Mouse (Mus musculus) megakaryocyte, embryonic 14.5 days (primary cell): ENCODE results near the gene Fam13c. TPM values are rescaled to one million over a fixed set of nuclear protein-coding genes. Genes with fewer than 3 reads are reported as not detected.
A peak's percentile ranks its signal among the peaks of the same experiment; 100 is the strongest.

Experiments used
- H3K27me3 ChIP-seq: replicated peaks from 2 replicates; pipeline ENCODE3; 2012; ENCODE audit warnings: inconsistent platforms
- H3K36me3 ChIP-seq: replicated peaks from 2 replicates; pipeline ENCODE3; 2012; ENCODE audit warnings: low read length, inconsistent platforms, mixed read lengths
- H3K4me1 ChIP-seq: 2 replicates; pipeline ENCODE4 v1.6.1; 2012; ENCODE audit warnings: inconsistent platforms
- H3K4me3 ChIP-seq: replicated peaks from 2 replicates; pipeline ENCODE3; 2012; ENCODE audit warnings: moderate library complexity, mild to moderate bottlenecking, inconsistent platforms
- H3K9me3 ChIP-seq: 2 replicates; pipeline ENCODE4 v1.6.1; 2012; ENCODE audit warnings: inconsistent platforms
- FLI1 ChIP-seq: IDR thresholded peaks from 2 replicates; pipeline ENCODE4 v1.6.1; 2012; ENCODE audit warnings: low read length, inconsistent platforms, mixed read lengths
- GATA1 ChIP-seq: IDR thresholded peaks from 3 replicates; pipeline ENCODE4 v1.6.1; 2012; ENCODE audit warnings: mixed read lengths, low read length, inconsistent platforms, borderline replicate concordance
- polyA plus RNA-seq: library from polyadenylated mRNA; stranded (reverse); fragments of >175 nt; gene quantifications from 2 replicates; pipeline ENCODE4 v1.2.3, GENCODE M21; 2012; ENCODE audit warnings: low replicate concordance; ENCODE audit not compliant: insufficient read depth

Fam13c gene
- polyA plus RNA-seq, 1 experiment: not detected

DNA sequence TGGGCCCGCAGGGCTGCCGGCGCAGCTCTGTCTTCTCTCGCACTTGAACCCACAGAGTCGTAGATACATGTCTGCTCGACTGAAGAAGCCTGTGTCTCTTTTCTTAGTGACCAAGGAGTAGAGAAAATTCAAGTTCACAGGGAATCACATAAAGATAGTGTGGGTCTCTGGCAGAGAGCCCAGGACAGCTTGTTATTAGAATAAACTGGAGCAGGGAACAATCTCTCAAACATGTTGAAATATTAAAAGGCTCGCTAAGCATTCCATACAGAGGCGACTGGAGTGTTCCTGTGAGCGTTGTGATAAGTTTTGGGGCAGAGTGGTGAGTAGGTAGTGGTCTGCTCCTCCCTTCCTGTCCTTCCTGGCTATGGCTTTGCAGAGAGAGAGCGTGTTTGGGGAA, 97.4 kb downstream of the Fam13c start:
- Histone ChIP-seq H3K9me3 (peaks cover 80% of the 10 kb centered on the region), H3K27me3 (no peaks in the 10 kb centered on the region), H3K4me3 (no peak overlapping the region), H3K36me3 (no peaks in the 10 kb centered on the region), H3K4me1 (no peaks in the 10 kb centered on the region)
- TF ChIP-seq FLI1: no peak
- TF ChIP-seq GATA1: no peak

DNA sequence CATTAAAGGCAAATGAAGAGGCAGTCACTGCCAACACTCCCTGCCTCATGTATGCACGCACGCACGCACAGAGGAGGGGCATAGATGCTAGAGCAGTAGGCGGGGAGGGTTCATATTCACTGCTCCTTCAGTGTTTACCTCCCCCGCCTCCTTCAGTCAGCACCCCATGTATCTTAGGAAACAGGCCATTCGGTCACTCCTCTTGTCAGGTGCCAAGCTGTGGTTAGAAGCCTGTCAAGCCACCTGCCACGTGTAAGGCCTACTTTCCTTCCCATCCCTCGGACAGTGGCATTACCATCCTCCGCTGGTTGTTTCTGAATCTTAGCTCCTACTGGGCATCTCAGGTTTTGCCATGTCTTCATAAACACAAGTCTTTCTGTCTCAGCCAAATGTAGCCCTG, 99.0 kb downstream of the Fam13c start:
- H3K27me3 ChIP-seq: no peaks in the 10 kb centered on the region
- TF ChIP-seq GATA1: no peak
- TF ChIP-seq FLI1: no peak
- no peaks in the 10 kb centered on the region for H3K36me3 ChIP-seq
- no peaks in the 10 kb centered on the region for H3K4me1 ChIP-seq
- peak overlapping the region; percentile 43 for H3K4me3 ChIP-seq
- H3K9me3 ChIP-seq: peaks cover 81% of the 10 kb centered on the region

DNA sequence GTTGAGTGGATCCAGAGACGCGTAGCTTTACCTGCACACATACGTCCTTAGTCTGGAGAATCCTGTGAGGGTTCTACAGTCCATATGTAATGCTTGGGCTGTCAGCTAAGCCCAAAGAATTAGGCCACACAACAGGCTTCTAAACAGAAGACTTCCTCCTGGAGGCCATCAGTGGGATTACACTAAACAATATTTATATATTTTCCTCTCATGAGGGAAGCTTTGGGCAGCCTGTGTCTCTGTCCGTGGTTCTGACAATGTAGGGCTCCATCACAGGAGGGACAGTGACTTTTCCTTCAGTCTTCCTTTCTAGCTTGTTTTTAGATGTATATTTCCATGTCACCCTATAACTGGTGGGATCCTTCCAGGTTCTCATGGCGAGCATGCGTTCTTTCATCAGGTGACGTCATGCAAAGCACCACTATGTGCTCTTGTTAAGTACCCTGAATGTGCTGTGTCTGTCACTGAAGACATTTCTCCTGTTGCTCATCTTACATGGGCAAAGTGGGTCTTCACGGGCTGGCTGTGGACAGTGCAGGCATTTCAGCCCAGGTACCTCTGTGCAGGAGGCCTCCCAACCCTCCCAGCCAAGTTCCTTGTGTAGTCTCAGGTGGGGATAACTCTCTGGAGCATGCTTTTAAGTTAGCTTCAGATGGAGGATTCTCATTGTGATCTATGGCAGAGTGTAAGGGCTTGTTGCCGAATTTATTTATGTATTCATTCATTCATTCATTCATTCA, 100.3 kb downstream of the Fam13c start:
- no peak for TF ChIP-seq GATA1
- no peak for TF ChIP-seq FLI1
- Histone ChIP-seq H3K4me3 (peak overlapping the region; percentile 5), H3K27me3 (no peaks in the 10 kb centered on the region), H3K9me3 (peaks cover 82% of the 10 kb centered on the region), H3K4me1 (no peaks in the 10 kb centered on the region), H3K36me3 (no peaks in the 10 kb centered on the region)

DNA sequence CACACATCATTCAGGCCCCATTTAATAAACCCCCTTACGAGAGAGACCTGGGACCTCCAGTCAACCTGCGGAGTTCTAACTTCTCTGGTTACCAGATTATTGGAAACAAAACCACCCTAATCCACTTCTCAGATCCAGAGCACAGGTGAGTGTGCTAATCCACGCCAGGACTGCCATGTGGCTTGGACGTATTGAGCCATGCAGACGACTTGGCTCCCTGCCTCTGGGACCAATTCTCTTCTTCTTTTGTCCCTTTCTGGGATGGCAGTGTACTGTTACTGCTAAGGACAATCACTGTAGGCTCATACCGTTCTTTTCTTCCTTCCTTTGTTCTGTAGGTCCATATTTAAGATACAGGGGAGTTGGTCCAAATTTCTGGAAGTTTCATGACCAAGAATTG, 102.6 kb downstream of the Fam13c start:
- no peaks in the 10 kb centered on the region for H3K36me3 ChIP-seq
- no peaks in the 10 kb centered on the region for H3K4me1 ChIP-seq
- H3K9me3 ChIP-seq: peaks cover 82% of the 10 kb centered on the region
- TF ChIP-seq GATA1: no peak
- TF ChIP-seq FLI1: no peak
- H3K4me3 ChIP-seq: no peak overlapping the region
- no peaks in the 10 kb centered on the region for H3K27me3 ChIP-seq

DNA sequence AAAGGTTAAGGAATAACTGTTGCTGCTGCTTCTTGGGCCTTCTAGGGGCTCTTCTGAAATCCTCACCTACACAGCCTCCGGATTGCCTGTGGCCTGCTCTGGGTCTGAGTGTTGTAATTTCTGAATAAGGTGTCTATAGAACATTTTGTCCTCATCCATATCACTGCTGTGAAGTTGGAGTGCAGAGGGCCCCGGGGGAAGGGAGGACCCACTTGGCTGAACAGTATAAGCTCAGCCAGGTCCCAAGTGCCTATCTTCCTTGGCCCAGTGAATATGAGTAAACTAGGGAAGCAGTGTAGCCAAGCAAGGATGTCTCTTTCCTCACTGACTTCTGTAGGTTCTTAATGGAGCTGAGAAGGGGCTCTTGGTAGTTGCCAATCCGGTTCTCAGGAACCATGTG, 112.2 kb downstream of the Fam13c start:
- Histone ChIP-seq H3K9me3 (peaks cover 32% of the 10 kb centered on the region), H3K4me1 (no peaks in the 10 kb centered on the region), H3K4me3 (no peak overlapping the region), H3K27me3 (no peaks in the 10 kb centered on the region), H3K36me3 (no peaks in the 10 kb centered on the region)
- no peak for TF ChIP-seq FLI1
- no peak for TF ChIP-seq GATA1

DNA sequence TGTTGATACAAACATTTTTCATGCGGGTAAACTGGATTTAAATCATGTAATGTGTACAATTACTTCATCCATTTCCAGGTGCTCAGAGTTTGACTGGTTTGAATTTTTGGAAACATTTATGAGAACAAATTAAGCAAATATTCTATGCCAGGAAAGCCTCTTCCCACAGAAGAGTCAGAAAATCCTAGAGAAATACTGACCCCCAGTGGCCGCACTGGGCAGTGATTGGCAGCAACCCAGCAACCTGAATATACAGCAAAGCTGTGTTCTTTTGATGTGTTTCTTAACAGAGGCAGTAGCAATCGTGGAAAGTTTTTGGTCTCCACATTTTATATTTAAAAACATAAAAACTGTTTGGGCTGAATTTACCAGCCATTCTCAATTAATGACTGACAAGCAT, 123.4 kb downstream of the Fam13c start:
- H3K36me3 ChIP-seq: no peaks in the 10 kb centered on the region
- no peak overlapping the region for H3K4me3 ChIP-seq
- no peaks in the 10 kb centered on the region for H3K27me3 ChIP-seq
- H3K9me3 ChIP-seq: no peaks in the 10 kb centered on the region
- no peaks in the 10 kb centered on the region for H3K4me1 ChIP-seq
- TF ChIP-seq FLI1: no peak
- no peak for TF ChIP-seq GATA1

DNA sequence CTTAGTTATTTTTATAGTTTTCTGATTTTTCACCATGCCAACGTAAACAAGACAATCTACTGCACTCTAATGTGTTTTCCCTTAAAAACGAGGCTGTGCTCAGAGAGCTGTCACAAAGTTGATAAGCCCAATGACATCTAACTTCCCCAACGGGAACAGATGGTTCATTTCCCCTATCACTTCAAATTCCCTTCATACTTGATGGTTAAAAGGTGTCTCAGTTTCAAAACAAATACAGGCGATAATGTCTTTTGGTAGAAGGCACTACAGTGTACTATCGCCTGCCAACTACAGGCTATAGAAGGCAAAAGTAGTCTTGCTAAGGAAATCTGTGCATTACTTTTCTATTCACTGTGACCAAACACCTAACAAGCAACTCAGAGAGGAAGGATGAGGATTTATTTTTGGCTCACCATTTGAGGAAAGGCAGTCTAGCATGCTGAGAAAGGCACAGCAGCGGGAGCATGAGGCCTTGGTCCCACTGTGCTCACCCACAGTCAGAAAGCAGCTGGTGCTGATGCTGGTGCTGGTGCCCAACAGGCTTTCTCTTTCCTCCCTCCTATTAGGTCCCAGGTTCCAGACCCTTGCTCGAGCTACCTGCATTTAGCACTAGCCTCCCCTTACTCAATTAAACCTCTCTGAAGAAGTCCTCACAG, 141.4 kb downstream of the Fam13c start:
- TF ChIP-seq GATA1 (no peak), FLI1 (no peak)
- no peaks in the 10 kb centered on the region for H3K27me3 ChIP-seq
- no peak overlapping the region for H3K4me3 ChIP-seq
- no peaks in the 10 kb centered on the region for H3K36me3 ChIP-seq
- H3K4me1 ChIP-seq: no peaks in the 10 kb centered on the region
- H3K9me3 ChIP-seq: no peaks in the 10 kb centered on the region

DNA sequence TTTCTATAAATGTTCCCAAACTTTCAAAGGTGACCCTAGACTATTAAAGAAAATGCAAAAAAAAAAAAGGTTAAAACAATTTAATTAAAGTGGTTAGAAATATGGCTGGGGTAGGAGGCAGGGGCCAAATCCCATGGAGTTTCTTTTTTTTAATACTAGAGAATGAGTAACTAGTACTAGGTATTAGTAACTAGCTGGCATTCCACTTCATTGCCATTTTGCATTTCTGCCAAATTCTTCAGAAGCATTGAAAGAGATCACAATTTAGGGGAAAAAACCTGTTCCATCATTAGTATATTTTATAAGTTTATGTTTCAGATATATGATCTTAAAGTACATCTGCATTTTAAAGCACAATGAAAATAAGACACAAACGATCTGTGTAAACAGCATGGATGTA, 143.9 kb downstream of the Fam13c start:
- TF ChIP-seq GATA1: no peak
- no peak for TF ChIP-seq FLI1
- Histone ChIP-seq H3K9me3 (no peaks in the 10 kb centered on the region), H3K36me3 (no peaks in the 10 kb centered on the region), H3K4me1 (no peaks in the 10 kb centered on the region), H3K4me3 (no peak overlapping the region), H3K27me3 (no peaks in the 10 kb centered on the region)

DNA sequence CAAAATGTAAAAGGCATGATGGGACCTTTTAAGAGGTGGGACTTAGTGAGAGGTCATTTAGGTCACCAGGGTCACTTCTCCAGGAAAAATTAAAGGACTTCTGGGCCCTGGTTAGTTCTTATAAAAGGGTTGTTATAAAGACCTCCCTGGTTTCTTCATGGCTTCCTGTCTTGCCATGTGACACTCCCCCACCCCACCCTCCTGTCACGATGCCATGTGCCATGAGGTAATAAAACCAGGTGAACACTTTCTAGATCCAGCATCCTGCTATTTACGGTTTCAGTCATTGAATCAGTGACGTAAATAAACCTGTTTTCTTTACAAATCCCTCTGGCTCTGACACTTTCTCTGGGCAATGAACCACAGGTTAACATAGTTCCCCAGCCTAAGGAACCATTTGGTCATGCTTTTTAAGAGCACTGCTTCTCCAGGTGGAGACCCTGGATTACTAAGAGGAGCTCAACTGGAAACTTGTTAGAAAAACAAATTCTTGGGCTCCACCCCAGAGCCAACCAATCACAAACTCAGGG, 146.7 kb downstream of the Fam13c start:
- no peak for TF ChIP-seq FLI1
- no peak for TF ChIP-seq GATA1
- H3K27me3 ChIP-seq: no peaks in the 10 kb centered on the region
- H3K4me3 ChIP-seq: no peak overlapping the region
- H3K9me3 ChIP-seq: no peaks in the 10 kb centered on the region
- H3K4me1 ChIP-seq: no peaks in the 10 kb centered on the region
- H3K36me3 ChIP-seq: no peaks in the 10 kb centered on the region

DNA sequence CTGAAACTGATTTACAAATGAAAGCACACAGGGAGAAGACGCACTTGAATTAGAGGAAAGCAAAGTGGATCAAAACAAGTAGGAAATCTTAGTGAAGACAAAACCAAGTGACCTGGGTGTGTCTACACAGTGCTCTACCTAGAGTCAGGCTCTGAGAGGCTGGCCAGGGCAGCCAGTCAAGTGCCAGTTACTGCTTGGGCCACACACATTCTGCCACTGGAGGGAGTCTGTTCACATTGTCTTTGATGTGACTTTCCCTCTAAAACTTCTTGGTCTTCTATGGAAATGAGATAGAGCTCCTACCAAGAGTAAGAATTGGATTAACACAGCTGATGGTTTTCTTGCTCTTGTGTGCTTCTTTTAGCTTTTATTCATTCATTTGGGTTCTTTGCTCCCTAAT, 153.7 kb downstream of the Fam13c start:
- peaks cover 4% of the 10 kb centered on the region; the same call in 1 of the 2 replicates for H3K4me1 ChIP-seq
- H3K27me3 ChIP-seq: peaks cover 11% of the 10 kb centered on the region
- no peak for TF ChIP-seq GATA1
- TF ChIP-seq FLI1: no peak
- H3K4me3 ChIP-seq: no peak overlapping the region
- no peaks in the 10 kb centered on the region for H3K36me3 ChIP-seq
- H3K9me3 ChIP-seq: peaks cover 10% of the 10 kb centered on the region; the same call in 1 of the 2 replicates

DNA sequence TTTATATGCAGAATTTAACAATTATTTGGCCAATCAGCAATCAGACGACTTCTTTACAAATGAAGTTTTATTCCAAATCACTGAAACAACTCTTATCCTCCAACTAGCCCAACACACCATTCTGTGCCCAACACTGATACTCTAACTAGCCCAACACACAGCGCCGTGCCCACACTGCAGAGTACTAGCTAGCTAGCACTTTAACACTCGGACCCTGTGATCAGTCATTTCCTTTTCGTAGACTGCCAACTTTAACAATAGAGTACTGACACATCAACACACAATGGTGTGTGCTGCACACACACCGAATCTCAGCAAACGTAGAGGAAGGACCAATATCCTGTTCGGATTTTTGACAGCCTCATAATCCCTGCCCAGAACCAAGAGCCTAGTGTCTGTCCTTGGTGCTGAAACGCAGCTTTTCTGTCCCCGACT, 157.8 kb downstream of the Fam13c start:
- H3K27me3 ChIP-seq: peaks cover 25% of the 10 kb centered on the region
- TF ChIP-seq GATA1 (no peak), FLI1 (no peak)
- H3K4me1 ChIP-seq: peaks cover 14% of the 10 kb centered on the region
- H3K4me3 ChIP-seq: no peak overlapping the region
- no peaks in the 10 kb centered on the region for H3K36me3 ChIP-seq
- H3K9me3 ChIP-seq: peaks cover 20% of the 10 kb centered on the region
